Mouse (Mus musculus): Measurements from ENCODE around the gene Thsd7b. TPM values are rescaled to one million over a fixed set of nuclear protein-coding genes. Genes with fewer than 3 reads are reported as not detected.
A peak's percentile ranks its signal among the peaks of the same experiment; 100 is the strongest.
"Not testable (repeated sequence)": the region's sequence is repeated elsewhere in the genome, so short reads cannot be mapped to it uniquely, and the experiment has no call there.

Thsd7b gene
- polyA plus RNA-seq, 1 experiment from 2014 or later: 10.6 TPM

GRCm38 (mm10) chr1:129635146-129635545 is 362.0 kb downstream of the Thsd7b start:
- no peak for ATAC-seq (ENCODE audit: low read depth)
- Histone ChIP-seq H3K9ac (replicated peaks; ENCODE audit: low read depth, low read length) (no peak overlapping the region), H3K27me3 (ENCODE audit: control insufficient read depth, insufficient read depth, low read length) (no peaks in the 10 kb centered on the region), H3K4me3 (ENCODE audit: low read depth, low read length) (no peak overlapping the region), H3K36me3 (ENCODE audit: control insufficient read depth, insufficient read depth, low read length) (no peaks in the 10 kb centered on the region), H3K9me3 (ENCODE audit: control insufficient read depth, low read length) (no peaks in the 10 kb centered on the region), H3K4me2 (ENCODE audit: low read depth, low read length) (no peak overlapping the region), H3K27ac (ENCODE audit: low read depth, low read length) (no peak overlapping the region), H3K4me1 (ENCODE audit: control insufficient read depth, insufficient read depth, low read length) (no peaks in the 10 kb centered on the region)
- 85% methylated on average over 4 of the region's 4 CpGs for WGBS

GRCm38 (mm10) chr1:129644252-129644861 is 371.3 kb downstream of the Thsd7b start:
- H3K27me3 ChIP-seq (ENCODE audit: control insufficient read depth, insufficient read depth, low read length): no peaks in the 10 kb centered on the region
- no peak overlapping the region for H3K4me3 ChIP-seq (ENCODE audit: low read depth, low read length)
- no peak overlapping the region for H3K9ac ChIP-seq (replicated peaks; ENCODE audit: low read depth, low read length)
- H3K27ac ChIP-seq (ENCODE audit: low read depth, low read length): no peak overlapping the region
- no peaks in the 10 kb centered on the region for H3K9me3 ChIP-seq (ENCODE audit: control insufficient read depth, low read length)
- no peaks in the 10 kb centered on the region for H3K36me3 ChIP-seq (ENCODE audit: control insufficient read depth, insufficient read depth, low read length)
- 70% methylated on average over 8 of the region's 8 CpGs for WGBS
- H3K4me1 ChIP-seq (ENCODE audit: control insufficient read depth, insufficient read depth, low read length): no peaks in the 10 kb centered on the region
- ATAC-seq (ENCODE audit: low read depth): no peak
- H3K4me2 ChIP-seq (ENCODE audit: low read depth, low read length): no peak overlapping the region

DNA sequence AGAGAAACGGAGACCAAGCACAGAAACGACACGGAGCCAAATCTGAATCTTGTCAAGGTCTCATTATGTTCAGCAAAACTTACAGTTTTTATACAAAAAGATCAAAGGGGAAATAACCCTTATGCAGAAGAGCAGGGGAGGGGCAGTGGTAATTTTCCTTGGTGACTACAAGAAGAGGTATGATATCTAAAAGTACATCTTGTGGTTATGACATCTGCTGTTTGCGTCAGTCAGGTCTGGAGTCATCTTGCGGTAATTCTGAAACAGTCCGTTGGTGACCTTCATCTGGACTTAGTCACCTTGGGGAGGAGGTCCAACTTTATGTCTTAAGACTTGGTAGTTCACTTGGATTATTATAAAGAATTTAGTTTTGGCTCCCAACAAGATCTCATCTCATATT is 378.3 kb downstream of the Thsd7b start:
- 89% methylated on average over 6 of the region's 6 CpGs for WGBS
- H3K9me3 ChIP-seq (ENCODE audit: control insufficient read depth, low read length); ATAC-seq (ENCODE audit: low read depth); H3K4me1 ChIP-seq (ENCODE audit: control insufficient read depth, insufficient read depth, low read length); H3K4me2 ChIP-seq (ENCODE audit: low read depth, low read length); H3K36me3 ChIP-seq (ENCODE audit: control insufficient read depth, insufficient read depth, low read length); H3K9ac ChIP-seq (replicated peaks; ENCODE audit: low read depth, low read length); H3K27ac ChIP-seq (ENCODE audit: low read depth, low read length); H3K27me3 ChIP-seq (ENCODE audit: control insufficient read depth, insufficient read depth, low read length); H3K4me3 ChIP-seq (ENCODE audit: low read depth, low read length): not testable (repeated sequence)

DNA sequence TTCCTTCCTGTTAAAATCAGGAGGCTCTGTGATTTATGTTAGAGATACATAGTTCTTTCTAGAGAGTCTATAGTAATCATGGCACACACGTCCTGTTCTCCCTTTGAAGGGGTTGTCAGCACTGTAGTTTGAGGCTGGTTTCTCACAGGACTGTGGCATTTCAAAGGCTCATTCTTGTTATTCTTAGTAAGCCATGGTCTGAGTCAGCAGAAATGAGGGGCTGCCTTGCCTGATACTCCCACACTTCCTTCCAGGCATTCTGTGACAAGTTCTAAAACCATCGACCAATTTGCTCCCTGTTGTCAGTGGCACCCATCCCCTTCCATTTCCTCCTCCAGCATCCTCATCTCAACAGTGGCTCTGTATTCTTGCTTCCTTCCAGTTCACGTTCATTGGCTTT is 384.9 kb downstream of the Thsd7b start:
- no peak overlapping the region for H3K9ac ChIP-seq (replicated peaks; ENCODE audit: low read depth, low read length)
- H3K27ac ChIP-seq (ENCODE audit: low read depth, low read length): no peak overlapping the region
- H3K9me3 ChIP-seq (ENCODE audit: control insufficient read depth, low read length): no peaks in the 10 kb centered on the region
- H3K4me3 ChIP-seq (ENCODE audit: low read depth, low read length): no peak overlapping the region
- ATAC-seq (ENCODE audit: low read depth): no peak
- no peaks in the 10 kb centered on the region for H3K27me3 ChIP-seq (ENCODE audit: control insufficient read depth, insufficient read depth, low read length)
- H3K4me1 ChIP-seq (ENCODE audit: control insufficient read depth, insufficient read depth, low read length): no peaks in the 10 kb centered on the region
- 66% methylated on average over 3 of the region's 3 CpGs for WGBS
- no peaks in the 10 kb centered on the region for H3K36me3 ChIP-seq (ENCODE audit: control insufficient read depth, insufficient read depth, low read length)
- no peak overlapping the region for H3K4me2 ChIP-seq (ENCODE audit: low read depth, low read length)

GRCm38 (mm10) chr1:129675878-129676277 is 402.8 kb downstream of the Thsd7b start:
- H3K27ac ChIP-seq (ENCODE audit: low read depth, low read length): no peak overlapping the region
- no peak overlapping the region for H3K4me3 ChIP-seq (ENCODE audit: low read depth, low read length)
- no peak overlapping the region for H3K9ac ChIP-seq (replicated peaks; ENCODE audit: low read depth, low read length)
- no peaks in the 10 kb centered on the region for H3K36me3 ChIP-seq (ENCODE audit: control insufficient read depth, insufficient read depth, low read length)
- H3K9me3 ChIP-seq (ENCODE audit: control insufficient read depth, low read length): no peaks in the 10 kb centered on the region
- 57% methylated on average over 1 of the region's 1 CpGs for WGBS
- no peaks in the 10 kb centered on the region for H3K4me1 ChIP-seq (ENCODE audit: control insufficient read depth, insufficient read depth, low read length)
- no peaks in the 10 kb centered on the region for H3K27me3 ChIP-seq (ENCODE audit: control insufficient read depth, insufficient read depth, low read length)
- no peak for ATAC-seq (ENCODE audit: low read depth)
- no peak overlapping the region for H3K4me2 ChIP-seq (ENCODE audit: low read depth, low read length)

- Histone ChIP-seq H3K4me3 (ENCODE audit: low read depth, low read length) (no peak overlapping the region), H3K4me1 (ENCODE audit: control insufficient read depth, insufficient read depth, low read length) (no peaks in the 10 kb centered on the region), H3K9ac (replicated peaks; ENCODE audit: low read depth, low read length) (no peak overlapping the region), H3K4me2 (ENCODE audit: low read depth, low read length) (no peak overlapping the region), H3K27me3 (ENCODE audit: control insufficient read depth, insufficient read depth, low read length) (no peaks in the 10 kb centered on the region), H3K27ac (ENCODE audit: low read depth, low read length) (no peak overlapping the region), H3K36me3 (ENCODE audit: control insufficient read depth, insufficient read depth, low read length) (no peaks in the 10 kb centered on the region), H3K9me3 (ENCODE audit: control insufficient read depth, low read length) (no peaks in the 10 kb centered on the region)
- 63% methylated on average over 4 of the region's 4 CpGs for WGBS
- no peak for ATAC-seq (ENCODE audit: low read depth)
Observed at GRCm38 (mm10) chr1:129678851-129679250, 405.7 kb downstream of the Thsd7b start.

DNA sequence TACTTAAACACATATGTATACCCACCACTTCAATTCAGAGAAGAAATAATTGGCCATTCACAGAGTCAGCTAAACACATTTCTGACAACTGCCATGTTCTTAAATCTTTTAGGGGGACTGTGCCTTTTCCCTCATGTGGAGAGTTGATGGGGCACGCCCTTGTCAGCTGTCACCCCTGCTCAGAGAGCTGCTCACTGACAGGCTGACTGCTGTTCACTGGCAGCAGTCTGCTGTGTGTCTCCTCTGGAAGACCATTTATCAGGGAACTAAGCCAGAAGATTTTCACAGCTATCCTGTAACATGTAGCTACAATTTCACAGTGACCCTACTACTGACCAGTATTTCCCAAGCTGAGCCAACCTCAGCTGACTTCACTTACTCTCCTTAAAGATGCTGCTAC is 432.6 kb downstream of the Thsd7b start:
- Histone ChIP-seq H3K9ac (replicated peaks; ENCODE audit: low read depth, low read length) (no peak overlapping the region), H3K9me3 (ENCODE audit: control insufficient read depth, low read length) (no peaks in the 10 kb centered on the region), H3K4me3 (ENCODE audit: low read depth, low read length) (no peak overlapping the region), H3K36me3 (ENCODE audit: control insufficient read depth, insufficient read depth, low read length) (no peaks in the 10 kb centered on the region), H3K27ac (ENCODE audit: low read depth, low read length) (no peak overlapping the region), H3K27me3 (ENCODE audit: control insufficient read depth, insufficient read depth, low read length) (no peaks in the 10 kb centered on the region), H3K4me2 (ENCODE audit: low read depth, low read length) (no peak overlapping the region), H3K4me1 (ENCODE audit: control insufficient read depth, insufficient read depth, low read length) (no peaks in the 10 kb centered on the region)
- whole genome bisulfite sequencing: 82% methylated on average over 1 of the region's 1 CpGs
- ATAC-seq (ENCODE audit: low read depth): peak; percentile 58; the same call in 1 of the 2 replicates

GRCm38 (mm10) chr1:129712706-129713105 is 439.6 kb downstream of the Thsd7b start:
- Histone ChIP-seq H3K4me3 (ENCODE audit: low read depth, low read length) (no peak overlapping the region), H3K9ac (replicated peaks; ENCODE audit: low read depth, low read length) (no peak overlapping the region), H3K4me2 (ENCODE audit: low read depth, low read length) (no peak overlapping the region), H3K36me3 (ENCODE audit: control insufficient read depth, insufficient read depth, low read length) (no peaks in the 10 kb centered on the region), H3K27ac (ENCODE audit: low read depth, low read length) (no peak overlapping the region), H3K9me3 (ENCODE audit: control insufficient read depth, low read length) (no peaks in the 10 kb centered on the region), H3K27me3 (ENCODE audit: control insufficient read depth, insufficient read depth, low read length) (no peaks in the 10 kb centered on the region), H3K4me1 (ENCODE audit: control insufficient read depth, insufficient read depth, low read length) (no peaks in the 10 kb centered on the region)
- 96% methylated on average over 3 of the region's 3 CpGs for WGBS
- ATAC-seq (ENCODE audit: low read depth): no peak

- no peak overlapping the region for H3K27ac ChIP-seq (ENCODE audit: low read depth, low read length)
- no peaks in the 10 kb centered on the region for H3K4me1 ChIP-seq (ENCODE audit: control insufficient read depth, insufficient read depth, low read length)
- WGBS: 95% methylated on average over 3 of the region's 3 CpGs
- ATAC-seq (ENCODE audit: low read depth): no peak
- H3K9me3 ChIP-seq (ENCODE audit: control insufficient read depth, low read length): no peaks in the 10 kb centered on the region
- H3K4me3 ChIP-seq (ENCODE audit: low read depth, low read length): no peak overlapping the region
- H3K4me2 ChIP-seq (ENCODE audit: low read depth, low read length): no peak overlapping the region
- H3K9ac ChIP-seq (replicated peaks; ENCODE audit: low read depth, low read length): no peak overlapping the region
- no peaks in the 10 kb centered on the region for H3K36me3 ChIP-seq (ENCODE audit: control insufficient read depth, insufficient read depth, low read length)
- no peaks in the 10 kb centered on the region for H3K27me3 ChIP-seq (ENCODE audit: control insufficient read depth, insufficient read depth, low read length)
Observed at GRCm38 (mm10) chr1:129713571-129713970, 440.5 kb downstream of the Thsd7b start.

Measured in neural tube, embryonic 14.5 days (tissue).